Mouse (Mus musculus) cerebellum, adult 9-10 months (tissue): ENCODE measurements around the gene Fam49a.
"Not testable (repeated sequence)": the region's sequence is repeated elsewhere in the genome, so short reads cannot be mapped to it uniquely, and the experiment has no call there.

Experiments
- DNase-seq: peaks from one replicate; pipeline ENCODE4 v3.0.0; 2022

Fam49a gene

DNA sequence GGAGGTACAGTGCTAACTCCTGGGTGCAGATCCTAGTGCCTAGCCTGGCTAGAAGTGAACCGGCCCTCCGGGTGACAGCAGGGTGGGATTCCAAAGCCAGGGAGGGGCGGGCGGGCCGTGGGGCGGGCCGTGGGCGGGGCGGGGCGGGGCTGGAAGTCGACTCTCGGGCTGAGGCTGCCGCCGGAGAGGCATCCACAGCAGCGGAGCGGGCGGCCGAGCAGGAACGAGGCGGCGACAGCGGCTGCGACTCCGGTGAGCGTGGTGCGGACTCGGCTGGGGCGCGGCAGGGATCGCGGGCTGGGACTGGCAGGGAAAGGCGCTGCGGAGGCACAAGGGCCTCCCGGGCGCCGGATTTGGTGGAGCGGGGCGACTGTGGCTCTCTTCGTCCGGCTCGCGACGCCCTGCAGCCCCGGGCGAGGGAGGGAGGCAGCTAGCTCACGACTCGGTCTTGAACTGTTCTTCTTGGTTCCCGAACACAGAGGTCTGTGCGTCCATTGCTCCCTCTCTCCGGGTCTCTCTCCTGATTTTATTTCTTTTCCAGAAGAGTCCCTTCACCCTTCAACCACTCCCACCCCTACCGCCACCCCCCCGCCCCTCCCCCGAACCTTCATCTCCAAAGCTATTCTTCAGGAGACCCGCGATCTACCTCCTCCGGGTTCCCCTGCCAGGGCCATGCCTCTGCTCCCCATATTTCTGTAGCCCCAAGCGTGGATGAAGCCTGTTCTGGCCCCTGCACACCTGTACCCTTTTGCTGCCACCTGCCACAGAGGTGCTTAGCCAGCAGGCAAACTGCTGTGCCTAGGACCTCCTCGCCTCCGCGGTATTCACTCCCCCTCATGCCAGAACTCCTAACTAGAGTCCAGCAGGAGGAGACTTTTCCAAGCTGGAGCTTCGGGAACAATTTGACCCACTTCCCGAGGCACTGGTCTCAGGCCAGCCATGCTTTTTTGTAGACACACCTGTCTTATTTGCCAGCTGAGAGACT is at the start of gene Fam49a:
Gene Fam49a (plus strand): TSS at position 153 of the 985 bp plus-strand sequence.
- peak; percentile 61 for DNase-seq

DNA sequence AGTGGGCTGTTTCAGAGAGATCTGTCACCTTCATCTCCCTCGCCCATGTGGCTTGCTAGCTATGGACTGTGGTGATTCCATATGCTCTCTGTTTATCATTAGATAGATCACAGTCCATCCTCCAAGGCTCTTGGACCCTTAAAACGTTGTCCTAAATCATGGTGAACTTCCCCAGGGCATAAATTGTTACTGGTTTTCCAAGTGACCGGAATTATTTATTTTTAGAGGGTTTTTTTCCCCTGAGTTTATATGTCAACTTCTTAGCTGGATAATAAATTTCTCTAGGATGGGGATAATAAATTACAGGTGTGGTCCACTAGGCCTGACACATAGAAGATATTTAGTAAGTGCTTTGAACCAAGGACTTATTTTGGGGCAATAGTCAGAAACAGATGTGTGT is 48.4 kb upstream of the Fam49a start:
- no peak for DNase-seq

DNA sequence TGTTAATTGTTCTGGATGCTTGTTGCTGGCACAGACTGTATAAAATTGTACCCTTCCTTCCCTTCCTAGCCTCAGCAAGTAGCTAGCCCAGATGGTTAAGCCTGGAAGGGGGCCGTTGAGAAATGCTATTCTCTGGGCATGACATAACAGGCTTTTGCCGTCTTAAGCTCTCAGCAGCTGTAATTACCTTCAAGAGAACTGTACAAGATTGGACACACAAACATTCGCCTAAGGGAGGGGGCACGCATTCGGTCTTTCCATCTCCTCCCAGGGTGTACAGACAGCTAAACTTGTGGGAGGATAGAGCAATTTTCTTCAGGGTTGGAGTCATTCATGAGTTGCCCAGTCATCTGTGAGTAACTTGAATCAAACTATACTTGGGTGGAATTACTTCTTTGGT is 43.0 kb upstream of the Fam49a start:
- DNase-seq, result no peak

DNA sequence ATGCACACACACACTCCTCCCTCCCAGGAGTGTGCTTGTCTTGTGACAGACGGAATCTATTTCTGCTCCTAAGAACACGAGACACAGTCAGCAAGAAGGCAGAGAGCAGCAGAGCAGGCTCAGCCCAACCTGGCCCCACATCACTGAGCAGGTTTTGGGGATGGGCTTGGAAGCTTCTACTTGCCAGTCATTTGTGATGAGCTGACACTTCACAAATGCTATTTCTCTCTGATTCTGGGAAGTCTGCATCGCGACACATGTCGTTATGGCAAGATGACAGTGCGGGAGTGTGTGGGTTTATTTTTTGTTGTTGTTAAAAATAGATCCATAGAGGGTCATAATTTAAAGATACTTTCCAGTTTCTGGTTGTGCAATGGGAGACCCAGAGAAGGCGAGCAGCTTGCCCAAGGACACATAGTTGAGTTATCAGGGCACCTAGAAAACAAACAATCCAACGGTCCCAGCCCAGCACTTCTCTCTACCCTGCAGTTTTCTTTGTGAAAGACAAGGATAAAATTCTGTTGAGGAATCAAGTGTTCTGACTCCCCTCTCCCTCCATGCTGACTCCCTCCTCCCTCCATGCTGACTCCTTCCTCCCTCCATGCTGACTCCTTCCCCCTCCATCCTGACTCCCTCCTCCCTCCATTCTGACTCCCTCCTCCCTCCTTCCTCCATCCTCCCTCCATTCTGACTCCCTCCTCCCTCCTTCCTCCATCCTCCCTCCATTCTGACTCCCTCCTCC is 41.0 kb upstream of the Fam49a start:
- DNase-seq, result no peak

DNA sequence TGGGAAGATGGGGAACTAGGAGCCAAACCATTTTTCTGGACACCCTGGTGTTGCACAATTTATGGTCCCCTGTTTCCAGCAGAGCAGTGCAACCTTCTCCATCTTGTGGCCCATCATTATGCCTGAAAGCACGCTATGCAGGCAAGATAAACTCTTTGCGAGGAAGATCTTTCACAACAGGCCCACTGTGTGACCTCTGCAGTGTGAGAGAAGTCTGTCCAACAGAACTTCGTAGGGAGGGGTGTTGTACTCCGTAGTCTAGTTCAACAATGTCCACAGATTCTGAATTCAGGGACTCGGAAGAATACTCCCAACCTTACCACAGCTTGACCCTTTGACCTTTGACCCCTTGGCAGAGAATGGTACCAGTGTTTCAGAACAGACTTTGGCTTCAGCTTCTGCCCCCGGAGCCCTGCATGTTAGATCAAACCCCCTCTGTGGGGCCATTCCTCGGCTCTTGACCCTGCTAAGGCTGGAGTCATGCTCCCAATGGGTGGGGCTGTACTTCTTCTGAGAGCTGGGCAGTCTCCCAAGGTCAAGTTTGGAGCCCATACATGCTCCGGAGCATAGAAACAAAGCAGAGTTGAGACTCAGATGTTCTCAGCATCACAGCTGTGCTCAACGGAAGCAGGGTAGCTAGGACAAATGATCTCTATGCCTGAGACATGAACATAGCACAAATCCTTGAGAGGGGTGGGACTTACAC is 39.2 kb upstream of the Fam49a start:
- no peak for DNase-seq

DNA sequence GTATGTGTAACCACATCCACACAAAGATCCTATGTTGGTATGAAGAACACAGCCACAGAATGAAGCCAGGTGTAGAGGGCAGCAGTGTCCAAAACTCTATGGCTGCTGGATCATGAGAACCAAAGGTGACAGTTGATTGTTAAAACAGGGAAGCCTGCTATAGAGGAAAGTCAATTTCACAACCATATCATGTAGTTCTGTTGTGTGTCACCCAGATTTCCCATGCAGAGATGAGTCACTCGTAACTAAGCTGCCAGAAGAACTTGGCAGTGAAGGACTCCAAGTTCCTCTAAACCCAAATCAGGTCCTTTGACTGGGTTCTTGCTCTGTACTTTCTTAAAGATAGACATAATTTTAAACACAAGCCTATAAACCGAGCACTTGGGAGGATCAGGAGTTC is 38.6 kb upstream of the Fam49a start:
- no peak for DNase-seq

DNA sequence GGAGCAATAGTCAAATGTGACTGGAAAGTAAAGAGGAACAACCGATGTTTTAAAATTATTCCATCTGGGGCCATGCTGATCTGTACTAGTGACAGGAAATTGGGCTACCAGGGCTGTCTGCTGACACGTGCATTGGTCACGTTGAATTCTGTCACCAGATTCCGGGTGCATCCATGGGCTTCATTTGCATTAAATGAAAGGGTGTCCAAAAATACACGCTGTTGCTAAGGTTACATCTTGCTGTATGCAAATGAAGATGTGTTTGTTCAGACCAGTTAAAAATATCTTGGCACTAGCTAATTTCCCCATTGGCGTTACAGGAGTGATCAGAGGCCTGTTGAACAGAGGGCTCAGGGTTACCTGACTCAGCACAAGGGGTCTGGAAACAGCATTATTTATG is 36.2 kb upstream of the Fam49a start:
- DNase-seq, result no peak

DNA sequence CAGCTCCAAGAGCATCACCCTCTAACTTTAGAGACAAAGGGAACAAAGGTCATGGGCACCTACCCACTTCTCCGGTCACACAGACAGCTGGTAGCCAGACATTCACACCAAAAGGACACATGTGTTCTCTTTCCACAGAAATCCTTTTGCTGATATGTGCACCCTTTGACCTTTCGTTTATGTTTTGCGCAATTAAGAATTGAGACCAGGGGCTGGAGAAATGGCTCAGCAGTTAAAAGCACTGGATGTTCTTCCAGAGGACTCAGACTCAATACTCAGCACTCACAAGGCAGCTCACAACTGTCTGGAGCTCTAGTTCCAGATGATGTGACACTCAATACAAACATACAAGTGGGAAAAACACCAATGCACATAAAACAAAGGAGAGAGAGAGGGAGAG is 34.3 kb upstream of the Fam49a start:
- no peak for DNase-seq

DNA sequence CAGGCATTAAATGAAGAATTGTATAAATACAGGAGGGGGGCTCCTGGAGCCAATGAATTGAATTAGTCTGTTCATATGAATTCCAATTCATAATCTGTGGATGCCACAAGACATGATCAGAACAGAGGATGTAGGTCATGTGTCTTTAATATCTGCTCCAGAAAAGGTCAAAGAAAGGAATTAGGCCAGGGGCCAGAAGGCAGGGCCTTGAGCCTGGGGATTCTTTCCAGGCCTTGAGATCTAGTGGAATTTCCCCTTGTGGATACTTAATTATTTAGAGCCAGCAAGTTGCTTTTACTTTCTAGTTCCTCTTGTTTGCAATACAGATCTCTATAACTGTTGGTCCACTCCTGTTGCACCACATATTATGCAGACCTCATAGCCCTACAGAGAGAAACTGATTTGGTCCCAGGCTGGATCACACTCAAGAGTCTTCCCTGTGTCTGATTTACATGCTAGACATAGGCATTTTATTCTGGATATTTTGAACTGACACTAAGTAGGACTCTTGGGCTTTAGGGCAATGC is 31.8 kb upstream of the Fam49a start:
- DNase-seq, result no peak

DNA sequence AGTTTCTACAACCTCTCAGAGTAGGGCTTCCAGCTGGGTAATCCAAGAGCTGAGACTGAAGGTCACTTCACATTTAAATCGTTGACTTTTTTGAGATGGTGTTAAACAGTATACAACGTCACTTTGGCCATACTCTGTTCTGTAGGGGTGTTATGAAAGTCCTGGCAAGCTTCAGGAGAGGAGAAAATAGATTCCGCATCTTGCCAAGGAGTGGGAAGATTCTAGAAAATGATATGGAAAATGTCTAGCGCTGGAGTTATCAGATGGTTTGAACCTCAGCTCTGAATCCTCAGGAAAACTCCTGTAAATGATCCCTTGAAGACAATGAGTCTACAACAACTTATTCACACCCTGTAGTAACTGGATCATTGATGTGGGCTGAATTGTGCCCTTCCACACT is 29.8 kb upstream of the Fam49a start:
- DNase-seq, result no peak

DNA sequence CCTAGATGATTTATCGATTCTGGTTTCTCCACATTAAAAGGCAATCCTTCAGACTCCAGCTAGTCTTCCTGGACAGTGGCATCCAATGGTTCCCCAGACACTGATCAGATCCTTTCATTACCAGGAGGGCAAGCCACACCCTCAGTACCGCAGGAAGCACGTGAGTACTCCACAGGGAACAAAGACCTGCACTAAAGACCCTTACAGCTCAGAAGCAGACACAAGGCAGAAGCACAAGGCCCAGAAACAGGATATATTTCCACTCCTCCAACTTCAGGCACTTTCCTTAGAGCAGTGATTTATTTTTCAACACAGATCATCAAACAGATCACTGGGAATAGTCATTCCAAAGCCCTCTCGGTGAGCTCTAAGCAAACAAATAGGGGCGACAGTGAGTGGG is 25.0 kb upstream of the Fam49a start:
- no peak for DNase-seq

DNA sequence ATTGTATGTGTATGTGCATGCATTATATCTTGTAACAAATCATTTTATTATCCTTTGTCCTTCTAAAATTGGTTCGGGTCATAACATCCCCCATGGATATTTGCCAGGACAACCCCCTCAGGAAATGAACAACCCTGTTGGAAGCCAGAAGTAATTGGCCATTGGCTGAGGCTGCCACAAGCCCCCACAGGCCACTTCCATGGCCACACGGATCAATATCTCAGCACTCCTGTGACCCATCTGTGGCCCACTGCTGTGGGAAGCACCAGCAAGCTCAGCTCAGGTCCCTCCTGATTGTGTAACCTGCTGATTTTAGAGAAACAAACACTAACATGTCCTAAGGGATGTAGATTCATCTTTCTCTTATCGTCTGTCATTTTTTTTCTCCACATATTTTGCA is 22.4 kb upstream of the Fam49a start:
- no peak for DNase-seq

DNA sequence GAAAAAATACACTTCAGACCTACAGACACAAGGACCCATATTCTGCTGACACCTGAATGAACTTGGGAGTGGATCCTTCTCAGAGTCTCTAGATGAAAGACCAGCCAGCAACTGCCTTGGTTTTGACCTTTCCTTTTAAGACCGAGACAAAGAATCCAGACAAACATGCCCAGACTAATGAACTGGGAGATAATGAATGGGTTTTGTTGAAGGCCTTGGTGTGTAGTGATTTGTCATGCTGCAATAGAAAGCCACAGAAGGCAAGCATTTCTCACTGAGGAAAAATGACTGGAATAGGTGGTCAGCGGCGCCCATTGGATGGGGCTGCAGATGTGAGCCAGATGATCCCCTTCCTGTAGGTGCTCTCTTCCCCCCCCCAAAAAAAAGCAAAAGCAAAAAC is 18.8 kb upstream of the Fam49a start:
- no peak for DNase-seq

DNA sequence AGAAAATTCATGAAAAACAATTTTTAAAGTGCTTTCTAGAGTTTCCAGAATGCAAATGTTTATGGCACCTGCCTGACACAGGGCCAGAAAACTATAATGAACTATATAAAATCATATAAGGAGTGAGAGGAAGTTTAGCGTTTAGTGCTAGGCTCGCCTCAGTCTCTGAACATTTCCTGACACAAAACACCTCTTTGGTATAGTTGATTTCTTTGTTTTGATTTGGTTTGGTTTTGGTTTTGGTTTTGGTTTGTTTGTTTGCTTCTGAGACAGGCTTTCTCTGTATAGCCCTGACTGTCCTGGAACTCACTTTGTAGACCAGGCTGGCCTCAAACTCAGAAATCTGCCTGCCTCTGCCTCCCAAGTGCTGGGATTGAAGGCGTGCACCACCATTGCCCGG is 14.9 kb upstream of the Fam49a start:
- DNase-seq, result not testable (repeated sequence)

DNA sequence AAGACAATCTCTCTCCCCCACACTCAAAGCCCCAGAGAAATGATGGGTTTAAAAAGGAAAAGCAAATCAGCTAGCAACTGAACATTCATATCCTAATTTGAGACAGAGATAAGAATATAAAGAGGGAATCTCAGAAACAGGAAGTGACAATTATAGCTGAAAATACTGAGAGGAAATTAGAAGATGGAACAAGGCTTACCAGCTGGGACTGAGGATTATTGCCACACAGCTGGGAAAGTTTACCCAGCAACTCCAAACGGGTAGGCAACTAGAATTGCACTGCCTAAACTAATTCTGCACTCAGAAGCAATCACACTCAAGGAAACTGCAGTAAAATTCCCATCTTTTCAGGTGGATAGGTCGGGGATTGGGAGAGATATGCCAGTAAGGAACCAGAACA is 12.4 kb upstream of the Fam49a start:
- DNase-seq, result no peak

DNA sequence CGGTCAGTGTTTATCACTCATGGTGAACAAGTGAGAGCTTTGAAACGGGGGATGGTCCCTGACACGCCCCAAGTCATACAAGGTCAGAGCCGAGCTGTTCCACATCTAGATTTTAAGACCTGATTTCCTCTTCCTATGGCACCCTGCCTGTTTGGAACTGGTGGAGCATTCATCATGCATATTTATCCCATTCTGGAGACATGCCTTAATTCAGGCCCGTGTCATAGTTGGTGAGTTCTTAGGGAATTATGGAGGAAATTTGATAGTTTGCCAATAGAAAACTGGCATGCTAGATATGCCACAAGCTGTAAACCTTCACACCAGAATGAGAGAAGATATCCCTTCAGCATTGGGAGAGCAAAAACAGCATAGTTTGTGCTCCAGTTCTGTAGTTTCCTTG is 8.4 kb upstream of the Fam49a start:
- DNase-seq, result no peak

DNA sequence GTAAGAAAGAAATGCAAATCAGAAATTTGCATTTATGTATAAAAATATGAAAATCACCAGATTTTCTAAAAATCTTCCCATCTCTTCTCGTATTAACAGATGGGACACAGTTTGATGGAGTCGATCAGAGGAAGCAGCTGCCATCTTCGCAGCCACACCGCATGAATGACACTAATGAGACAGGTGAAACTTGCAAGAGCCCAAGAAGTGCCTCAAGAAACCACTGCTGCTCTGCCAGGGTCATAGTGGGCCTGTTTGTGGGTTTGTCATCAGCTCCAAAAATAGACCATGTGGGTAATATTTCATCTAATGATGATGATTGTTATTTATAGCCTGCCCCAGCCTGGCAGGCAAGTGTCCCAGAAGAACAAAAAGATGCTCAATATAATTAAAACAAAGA is 7.8 kb upstream of the Fam49a start:
- no peak for DNase-seq

DNA sequence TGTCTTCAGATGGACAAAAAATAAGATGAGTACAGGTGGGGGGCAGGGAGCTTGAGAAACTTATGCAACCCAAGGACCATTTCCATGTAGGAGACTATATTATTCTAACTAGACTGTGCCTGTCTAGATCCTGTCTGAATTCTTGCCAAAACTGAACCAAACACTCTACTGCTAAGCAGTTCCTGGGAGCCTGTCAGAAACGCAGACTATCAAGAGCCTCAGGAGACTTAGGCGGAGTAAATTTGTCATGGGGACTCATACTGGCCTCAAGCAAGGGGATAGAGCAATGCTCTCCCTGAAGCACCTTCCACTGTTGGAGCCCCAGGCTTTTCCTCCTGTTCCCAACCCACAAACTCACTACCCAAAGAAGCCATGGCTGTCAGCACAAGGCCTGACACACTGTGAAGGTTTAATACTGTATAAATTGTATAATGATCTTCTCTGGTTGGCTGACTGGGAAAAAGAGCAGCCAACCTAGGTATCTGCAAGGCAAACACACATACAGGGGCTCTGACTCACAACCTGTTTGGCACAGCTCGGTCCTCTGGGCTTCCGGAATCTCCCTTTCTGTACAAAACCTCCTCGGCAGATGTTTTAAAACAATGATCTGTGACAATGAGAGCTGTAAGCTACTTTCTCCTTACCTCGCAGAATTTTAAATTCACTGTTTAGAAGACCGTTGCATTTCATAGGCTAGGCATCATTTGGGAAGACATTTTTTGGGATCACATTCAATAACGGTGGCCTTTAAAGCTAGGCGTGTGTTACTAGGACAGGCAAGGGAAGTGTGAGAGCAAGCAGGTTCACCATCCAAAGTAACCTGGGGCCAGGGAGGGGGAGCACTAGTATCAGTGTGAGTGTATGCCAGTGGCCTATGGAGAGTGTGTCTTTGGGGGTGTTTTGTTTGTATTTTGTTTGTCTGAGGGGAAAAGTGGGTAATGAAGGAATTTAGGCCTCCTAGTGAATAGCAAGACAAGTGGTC is 669 bp upstream of the Fam49a start:
- peak; percentile 22 for DNase-seq

DNA sequence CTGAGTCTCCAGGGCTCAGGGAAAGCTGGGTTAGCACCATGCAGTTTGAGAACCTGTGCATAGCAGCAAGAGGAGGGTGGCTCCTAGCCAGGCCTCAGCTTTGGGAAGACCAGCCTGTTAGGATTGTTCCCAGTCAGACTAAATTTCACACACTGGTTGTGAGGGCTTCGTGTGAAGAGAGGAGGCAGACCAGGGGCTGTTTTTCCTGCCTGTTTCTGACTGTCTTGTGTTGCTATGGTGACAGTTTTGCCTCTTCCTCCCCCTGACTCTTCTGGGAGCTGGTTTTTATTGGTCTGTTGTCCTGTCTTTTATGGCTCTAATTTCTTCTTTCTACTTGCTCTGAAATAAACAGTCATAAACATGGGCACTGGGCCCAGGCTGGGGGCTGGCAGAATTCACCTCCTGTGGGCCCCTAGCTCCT is 1.4 kb downstream of the Fam49a start:
- peak; percentile 29 for DNase-seq

DNA sequence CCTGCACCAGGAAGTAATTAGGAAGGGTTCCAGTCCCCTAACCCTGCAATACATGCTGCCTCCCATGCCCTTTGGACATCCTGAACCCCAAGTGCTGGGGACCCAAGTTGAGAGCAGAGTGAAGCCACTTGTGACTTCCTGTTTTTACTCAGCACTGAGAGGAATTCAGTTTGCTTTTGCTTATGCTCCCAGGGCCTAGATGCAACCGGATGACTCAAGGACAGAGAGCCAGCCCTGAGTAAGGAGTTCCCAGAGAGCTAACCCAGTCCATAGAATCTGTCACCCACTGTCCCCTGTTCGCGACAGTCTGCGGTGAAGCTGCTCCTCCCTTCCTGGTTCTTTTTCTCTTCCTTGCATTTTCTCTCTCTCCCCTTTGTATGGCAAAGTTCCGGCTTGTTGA is 2.2 kb downstream of the Fam49a start:
- no peak for DNase-seq

DNA sequence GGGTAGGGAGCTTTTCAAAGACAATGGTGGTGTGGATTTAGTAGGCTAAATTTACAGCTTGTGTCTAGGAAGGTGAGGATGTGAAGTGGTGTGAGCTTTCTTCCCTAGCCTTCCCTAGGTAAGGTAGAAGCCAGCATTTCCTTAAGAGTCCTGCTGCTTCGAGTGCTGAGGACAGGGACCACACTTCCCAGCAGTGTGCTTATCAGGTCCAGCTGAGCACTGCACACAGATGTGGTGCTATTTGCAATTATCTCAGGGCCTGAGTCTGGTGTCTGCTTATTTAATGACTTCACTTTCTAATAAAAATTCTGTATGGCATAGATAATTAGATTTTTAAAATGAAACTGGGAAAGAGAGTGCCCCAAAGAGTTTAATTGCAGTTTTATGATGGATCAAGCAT is 4.6 kb downstream of the Fam49a start:
- no peak for DNase-seq

DNA sequence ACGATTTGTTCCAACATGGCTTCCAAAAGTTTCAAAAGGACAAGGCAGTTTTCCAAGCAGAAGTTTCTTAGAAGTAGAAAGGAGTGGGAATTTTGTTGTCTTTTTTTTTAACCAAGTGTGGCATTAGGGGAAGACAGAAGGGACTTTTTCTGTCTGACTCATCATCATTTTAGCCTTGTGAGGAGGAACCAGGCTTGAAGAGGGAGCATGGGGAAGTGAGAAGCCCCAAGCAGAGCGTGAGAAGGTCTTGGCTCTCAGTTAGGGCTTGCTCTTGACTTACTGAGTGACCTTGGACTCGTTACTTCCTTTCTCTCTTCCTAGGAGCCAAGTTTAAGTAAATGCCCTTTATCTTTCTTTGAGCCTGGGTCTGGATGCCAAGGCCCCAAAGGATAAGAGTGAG is 8.6 kb downstream of the Fam49a start:
- DNase-seq, result no peak
